Mouse (Mus musculus) MN1 (cell line): Measurements from ENCODE around the gene Itpr3.

Experiments used
- DNase-seq: peaks from one replicate; pipeline ENCODE4 v3.0.0-alpha.2; 2016; ENCODE audit warnings: low spot score

Itpr3 gene

DNA sequence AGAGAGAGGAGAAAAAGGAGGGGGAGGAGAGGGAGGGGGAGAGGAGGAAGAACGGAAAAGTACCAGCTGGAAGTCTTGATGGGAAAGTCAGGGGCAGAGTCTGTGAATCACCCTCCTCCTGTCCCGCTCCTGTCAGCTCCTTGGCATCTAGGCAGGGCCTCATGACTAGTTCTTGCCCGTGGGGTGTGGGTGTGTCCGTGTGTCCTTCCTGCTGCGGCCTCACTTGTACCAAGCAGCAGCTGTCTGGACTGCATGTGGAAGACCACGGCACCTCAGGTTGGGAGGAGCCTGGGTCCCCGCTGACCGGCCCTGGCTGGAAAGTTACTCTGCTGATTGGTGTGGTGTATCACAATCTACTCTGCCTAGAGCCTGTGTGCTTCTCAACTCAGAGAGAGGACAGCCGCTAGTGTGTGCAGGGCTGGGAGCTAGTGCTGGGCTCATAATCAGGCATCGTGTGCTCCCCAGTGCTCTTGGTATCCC is 84.9 kb downstream of the Itpr3 start:
- peak; percentile 65 for DNase-seq

DNA sequence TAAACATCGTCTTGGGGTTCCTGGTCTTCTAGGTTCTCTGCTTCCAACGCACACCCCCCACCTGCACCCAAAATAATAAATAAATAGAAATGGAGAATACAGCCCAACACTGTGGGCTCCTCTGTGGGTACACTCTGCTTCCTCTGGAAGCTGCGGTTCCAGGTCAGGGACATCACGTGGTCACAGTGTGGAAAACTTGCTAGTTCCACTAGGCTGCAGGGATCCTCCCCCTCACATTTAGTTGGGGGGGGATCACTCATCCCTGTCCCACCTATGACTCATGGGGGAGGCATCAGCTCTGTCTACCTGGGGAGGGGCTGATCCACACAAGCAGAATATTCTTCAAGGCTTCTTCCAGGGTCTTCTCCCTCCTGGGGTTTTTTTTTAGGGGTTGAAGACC is 87.0 kb downstream of the Itpr3 start:
- no peak for DNase-seq

GRCm38 (mm10) chr17:27146323-27146923 is 89.3 kb downstream of the Itpr3 start:
- peak; percentile 79 for DNase-seq

- peak; percentile 34 for DNase-seq
These were observed 93.8 kb downstream of the Itpr3 start for GRCm38 (mm10) chr17:27150871-27151270.

DNA sequence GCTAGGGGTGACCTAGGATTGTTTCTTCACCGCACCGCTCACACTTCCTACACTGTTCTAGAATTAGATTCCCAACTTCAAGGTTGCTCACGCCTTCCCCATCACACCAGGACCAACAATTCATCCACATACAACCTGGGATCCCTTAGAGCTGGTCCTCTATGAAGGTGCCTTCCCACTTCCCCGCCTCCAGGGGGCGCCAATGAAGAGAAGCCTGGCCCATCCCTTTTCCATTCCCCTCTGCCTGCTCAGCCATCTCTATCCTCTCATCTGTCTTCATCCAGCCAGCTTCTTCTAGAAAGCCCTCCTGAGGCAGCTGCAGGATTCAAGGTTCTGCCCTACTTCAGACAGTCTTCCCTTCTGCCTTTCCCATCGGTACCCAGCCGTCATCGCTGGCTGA is 94.3 kb downstream of the Itpr3 start:
- no peak for DNase-seq

DNA sequence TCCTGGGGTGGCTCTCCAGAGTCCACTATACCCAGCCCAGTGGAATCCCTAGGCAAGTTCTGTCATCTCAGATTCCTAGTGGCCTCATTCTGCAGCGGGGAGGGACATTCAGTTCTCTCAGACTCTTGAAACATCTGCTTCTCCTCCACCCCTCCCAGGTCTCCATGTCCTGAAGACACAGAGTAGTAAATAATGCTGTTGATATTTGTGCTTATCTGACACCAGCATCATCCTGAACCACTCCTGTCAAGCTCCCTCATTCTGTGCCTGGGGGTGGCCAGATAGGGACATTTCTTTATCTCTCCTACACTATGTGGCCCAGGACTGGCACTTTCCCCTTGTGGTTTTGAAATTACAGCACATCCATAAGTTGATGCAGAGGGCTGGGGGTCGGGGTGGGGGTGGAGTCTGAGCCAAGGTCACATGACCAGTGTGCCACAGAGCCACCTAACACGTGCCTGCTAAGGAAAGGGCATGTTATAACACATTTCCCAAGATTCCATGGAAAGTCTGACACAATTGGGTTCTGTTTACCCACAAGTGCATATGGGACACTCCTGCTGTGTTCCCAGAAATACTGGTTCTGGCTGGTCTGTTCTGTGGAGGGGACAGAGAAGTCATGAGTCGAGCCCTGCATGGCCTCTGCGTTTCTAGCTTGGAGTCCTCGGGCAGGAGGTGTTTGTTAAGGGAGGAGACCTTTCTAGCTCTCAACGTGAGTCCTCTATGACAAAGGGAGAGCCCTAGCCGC is 96.0 kb downstream of the Itpr3 start:
- no peak for DNase-seq

DNA sequence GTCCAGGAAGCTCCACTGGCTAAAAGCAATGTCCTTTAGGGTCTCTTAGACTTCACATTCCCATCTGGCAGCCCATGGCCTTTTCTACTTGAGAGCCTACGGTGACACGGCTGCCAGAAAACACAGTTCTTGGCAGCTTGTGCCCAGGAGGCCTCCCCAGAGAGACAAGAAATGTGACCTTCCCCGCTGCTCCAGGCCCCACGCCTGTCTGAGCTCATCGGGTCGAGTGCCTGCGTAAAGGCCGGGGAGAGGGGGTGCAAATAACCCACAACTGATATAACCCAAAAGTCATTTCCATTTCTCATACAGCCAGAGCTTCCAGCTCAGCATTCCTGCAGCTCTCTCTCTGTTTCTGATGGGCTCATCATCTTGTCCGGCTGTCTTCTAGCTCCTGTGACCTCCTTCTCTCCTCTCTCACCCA is 96.7 kb downstream of the Itpr3 start:
- peak; percentile 56 for DNase-seq

- no peak for DNase-seq
These were observed 97.2 kb downstream of the Itpr3 start for GRCm38 (mm10) chr17:27154256-27154655.

- no peak for DNase-seq
These were observed 97.8 kb downstream of the Itpr3 start for GRCm38 (mm10) chr17:27154881-27155280.

DNA sequence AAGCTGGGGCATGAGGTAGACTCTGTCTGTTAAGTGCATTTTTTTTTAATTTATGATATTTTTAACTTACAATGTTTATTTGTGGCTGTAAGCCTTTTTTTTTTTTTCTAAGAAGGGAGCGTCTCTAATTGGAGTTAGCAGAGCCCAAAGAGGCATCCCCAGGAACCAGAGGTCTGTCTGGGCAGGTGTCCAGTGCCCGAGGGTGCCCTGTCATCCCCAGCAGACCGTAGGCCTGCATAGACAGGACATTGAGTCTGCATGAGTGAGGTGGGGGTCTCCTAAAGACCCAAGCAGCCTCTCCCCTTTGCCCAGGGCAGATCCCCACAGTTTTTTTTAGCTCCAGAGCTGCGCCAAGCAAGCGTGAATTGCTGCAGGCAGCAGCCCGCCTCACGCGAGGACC is 98.6 kb downstream of the Itpr3 start:
- DNase-seq = no peak

DNA sequence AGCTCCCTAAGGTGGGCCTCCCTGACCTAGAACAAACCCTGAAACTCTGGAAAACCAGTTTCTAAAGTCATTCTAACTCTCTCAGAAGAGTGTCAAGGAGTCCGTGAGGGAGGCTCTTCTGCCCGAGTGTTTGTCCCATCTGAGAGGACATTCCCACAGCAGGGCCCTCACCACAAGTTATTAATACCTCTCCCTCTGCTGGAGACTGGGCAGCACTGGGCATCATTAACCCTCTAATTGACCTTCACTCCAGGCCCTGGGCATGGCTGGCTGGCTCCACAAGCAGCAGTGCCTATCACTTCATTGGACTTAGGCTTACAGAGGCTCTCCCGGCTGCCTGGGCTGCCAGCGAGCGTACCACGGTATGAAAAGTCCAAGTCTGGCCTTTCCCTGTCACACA is 101.3 kb downstream of the Itpr3 start:
- no peak for DNase-seq

- DNase-seq = no peak
These were observed 102.1 kb downstream of the Itpr3 start for GRCm38 (mm10) chr17:27159169-27159568.

DNA sequence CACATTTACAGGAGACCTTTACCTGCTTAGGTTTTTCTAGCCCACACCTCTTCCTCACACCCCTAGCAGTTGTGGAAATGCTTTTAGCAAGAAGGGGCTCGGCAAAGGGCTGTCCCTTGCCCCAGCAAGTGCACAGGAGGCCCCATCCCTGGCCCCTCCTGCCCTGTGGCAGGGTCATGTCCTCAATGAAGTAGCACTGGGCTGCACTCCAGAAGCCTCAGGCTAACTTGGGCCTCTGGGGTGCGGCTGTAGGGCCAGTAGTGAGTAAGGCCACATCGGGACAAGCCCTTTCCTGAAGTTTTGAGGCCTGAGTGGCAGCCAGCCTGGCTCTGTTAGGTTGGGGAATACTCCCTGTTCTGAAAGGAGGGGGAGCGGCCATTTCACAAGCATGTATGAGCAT is 103.8 kb downstream of the Itpr3 start:
- DNase-seq = no peak

DNA sequence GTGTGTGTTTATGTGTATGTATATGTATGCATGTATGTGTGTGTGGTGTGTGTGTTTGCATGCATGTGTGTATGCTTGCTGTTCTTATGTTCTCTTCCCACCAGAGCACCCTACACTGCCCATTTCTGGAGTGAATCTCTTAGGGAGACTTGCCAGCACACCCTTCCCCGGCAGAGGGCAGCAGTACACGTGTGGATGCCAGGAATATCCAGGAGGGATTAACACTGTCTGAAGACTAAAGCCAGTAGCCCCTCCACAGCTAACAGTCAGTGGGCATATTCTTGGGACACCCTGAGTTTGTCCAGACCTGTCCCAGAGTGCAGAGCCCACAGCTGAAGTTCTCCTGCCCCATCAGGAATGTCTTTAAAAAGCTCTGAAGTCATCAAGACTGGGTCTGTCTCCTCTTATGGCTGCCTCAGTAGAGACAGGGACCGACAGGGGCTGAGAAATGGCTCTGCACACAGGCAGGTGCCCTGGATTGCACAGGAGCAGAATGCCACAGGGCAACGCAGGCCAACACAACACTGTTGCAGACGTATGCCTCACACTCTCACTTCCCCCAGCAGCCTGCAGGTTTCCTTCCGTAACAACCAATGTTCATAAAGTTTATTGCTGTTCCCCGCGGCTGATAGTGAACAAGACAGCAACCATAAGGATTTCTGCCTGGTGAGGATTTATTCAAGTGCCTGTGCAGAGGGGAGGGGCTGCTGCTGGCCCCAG is 108.1 kb downstream of the Itpr3 start:
- peak; percentile 64 for DNase-seq

GRCm38 (mm10) chr17:27166901-27167300 is 109.8 kb downstream of the Itpr3 start:
- DNase-seq = no peak

- DNase-seq = no peak
These were observed 110.4 kb downstream of the Itpr3 start, which contains the start of gene Ip6k3 for GRCm38 (mm10) chr17:27167545-27167944. TSS of gene Ip6k3 (minus strand) at chr17:27167795.

DNA sequence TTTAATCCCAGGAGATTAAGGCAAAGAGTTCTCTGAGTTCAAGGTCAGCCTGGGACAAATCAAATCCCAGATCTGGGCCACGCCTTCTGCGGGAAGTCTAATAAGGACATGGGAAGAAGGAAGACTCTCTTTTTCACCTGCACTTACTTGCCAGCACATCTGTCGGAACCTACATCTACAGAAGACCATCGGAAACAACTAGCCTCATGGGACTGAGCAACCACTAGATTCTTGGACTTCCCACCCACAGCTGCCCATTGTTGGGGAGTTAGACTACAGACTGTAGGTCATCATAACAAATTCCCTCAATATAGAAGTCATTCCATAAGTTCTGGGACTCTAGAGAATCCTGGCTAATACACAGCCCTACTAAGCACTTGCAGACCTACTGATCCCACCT is 111.5 kb downstream of the Itpr3 start:
- DNase-seq = no peak

DNA sequence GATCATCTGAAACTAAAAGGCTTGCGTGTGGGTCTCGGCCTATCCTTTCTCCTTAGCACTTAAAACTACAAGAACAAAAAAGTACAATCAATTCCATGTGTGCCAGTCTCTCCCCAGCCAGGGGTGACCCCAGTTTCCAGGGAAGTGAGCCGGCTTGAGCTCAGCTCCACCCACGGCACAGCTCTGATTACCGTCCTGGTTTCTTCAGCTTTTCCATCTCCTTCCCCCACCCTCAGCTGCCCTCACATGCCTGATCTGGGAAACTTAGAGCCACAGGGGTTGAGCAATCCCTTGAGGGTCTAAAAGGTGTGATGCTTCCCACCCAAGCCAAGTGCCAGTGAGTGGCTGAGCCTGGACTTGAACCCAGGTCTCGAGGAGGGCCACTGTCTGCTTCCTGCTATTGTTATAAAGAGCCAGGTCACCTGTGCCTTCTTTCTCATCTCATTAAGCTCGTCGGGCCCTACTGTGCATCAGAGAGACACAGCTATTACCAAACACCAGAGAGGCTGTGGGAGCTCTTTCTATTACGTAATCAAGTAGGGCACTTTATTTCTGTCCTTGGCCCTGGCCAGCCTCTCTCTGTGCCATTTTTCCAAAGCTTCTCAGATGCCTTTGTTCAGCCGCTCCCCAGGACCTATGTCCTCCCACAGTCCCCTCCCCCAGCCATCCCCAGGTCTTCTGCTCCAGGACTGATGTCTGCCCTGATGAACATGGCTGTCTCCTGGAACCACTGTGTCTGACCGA is 113.0 kb downstream of the Itpr3 start:
- no peak for DNase-seq

- DNase-seq = no peak
These were observed 114.0 kb downstream of the Itpr3 start for GRCm38 (mm10) chr17:27171121-27171520.
